Mouse (Mus musculus) embryonic facial prominence, embryonic 12.5 days (tissue): ENCODE data around the gene Plpp7. TPM values are rescaled to one million over a fixed set of nuclear protein-coding genes. Genes with fewer than 3 reads are reported as not detected.

ENCODE experiments used
- ATAC-seq: fragments of 200-750 bp; cut with Nextera tagmentation; 2 replicates; pipeline ENCODE4 v1.8.0; 2017; ENCODE audit not compliant: insufficient number of reproducible peaks, insufficient read depth, low FRiP score, low TSS enrichment
- H3K27ac ChIP-seq: fragments of 300-500 bp; sonication (generic); 2 replicates; pipeline ENCODE4 v1.5.1; 2016; ENCODE audit warnings: mild to moderate bottlenecking
- H3K27me3 ChIP-seq: fragments of 300-500 bp; sonication (generic); 2 replicates; pipeline ENCODE4 v1.6.1; 2016; ENCODE audit warnings: mild to moderate bottlenecking, moderate library complexity
- H3K36me3 ChIP-seq: fragments of 300-500 bp; sonication (generic); 2 replicates; pipeline ENCODE4 v1.6.1; 2016; ENCODE audit warnings: mild to moderate bottlenecking
- H3K4me1 ChIP-seq: fragments of 300-500 bp; sonication (generic); 2 replicates; pipeline ENCODE4 v1.6.1; 2016
- H3K4me2 ChIP-seq: fragments of 300-500 bp; sonication (generic); replicated peaks from 2 replicates; pipeline ENCODE4 v1.6.1; 2016; ENCODE audit warnings: mild to moderate bottlenecking, moderate library complexity
- H3K4me3 ChIP-seq: fragments of 300-500 bp; sonication (generic); 2 replicates; pipeline ENCODE4 v1.5.1; 2016; ENCODE audit warnings: mild to moderate bottlenecking
- H3K9ac ChIP-seq: fragments of 300-500 bp; sonication (generic); 2 replicates; pipeline ENCODE4 v1.6.1; 2016; ENCODE audit warnings: mild to moderate bottlenecking, moderate library complexity
- H3K9me3 ChIP-seq: fragments of 300-500 bp; sonication (generic); 2 replicates; pipeline ENCODE4 v1.6.1; 2016; ENCODE audit warnings: mild to moderate bottlenecking, moderate library complexity
- WGBS: fragments of 180-500 bp; shearing (Covaris S2); methylation state at CpG from one replicate; pipeline ENCODE4 v1.1.7; 2016; 5-methylcytosine and 5-hydroxymethylcytosine counted together
- polyA plus RNA-seq: library from polyadenylated mRNA; unstranded; fragments of >200 nt; fragmentation: Nextera tagmentation; extraction: Ambion mirVana; gene quantifications from 2 replicates; pipeline ENCODE4 v1.2.1, GENCODE M21; 2016

Plpp7 gene
- polyA plus RNA-seq, 1 experiment from 2014 or later = 7.3 TPM

GRCm38 (mm10) chr2:32150135-32150534 lies 54.8 kb downstream of the Plpp7 start:
- no peak for ATAC-seq
- H3K4me3 ChIP-seq = peak overlapping the region; percentile 93
- peak overlapping the region; percentile 100 for H3K27ac ChIP-seq
- WGBS = 17% methylated on average over 1 of the region's 1 CpGs
- H3K9me3 ChIP-seq = no peaks in the 10 kb centered on the region
- H3K27me3 ChIP-seq = no peaks in the 10 kb centered on the region
- H3K36me3 ChIP-seq = no peaks in the 10 kb centered on the region
- peaks cover 37% of the 10 kb centered on the region for H3K4me1 ChIP-seq
- H3K9ac ChIP-seq = peak overlapping the region; percentile 99
- peak overlapping the region; percentile 94 for H3K4me2 ChIP-seq

GRCm38 (mm10) chr2:32150562-32150923 lies 55.2 kb downstream of the Plpp7 start:
- peak; percentile 65; the same call in 1 of the 2 replicates for ATAC-seq
- peak overlapping the region; percentile 94 for H3K4me2 ChIP-seq
- no peaks in the 10 kb centered on the region for H3K9me3 ChIP-seq
- peak overlapping the region; percentile 93 for H3K4me3 ChIP-seq
- H3K4me1 ChIP-seq = peaks cover 41% of the 10 kb centered on the region
- H3K36me3 ChIP-seq = no peaks in the 10 kb centered on the region
- peak overlapping the region; percentile 99 for H3K9ac ChIP-seq
- 5% methylated on average over 7 of the region's 7 CpGs for WGBS
- H3K27ac ChIP-seq = peak overlapping the region; percentile 100
- H3K27me3 ChIP-seq = no peaks in the 10 kb centered on the region

- H3K9me3 ChIP-seq = no peaks in the 10 kb centered on the region
- H3K36me3 ChIP-seq = no peaks in the 10 kb centered on the region
- peak within 1 kb of the TSS; percentile 99 for H3K9ac ChIP-seq
- H3K27me3 ChIP-seq = no peaks in the 10 kb centered on the region
- H3K27ac ChIP-seq = peak within 1 kb of the TSS; percentile 100
- H3K4me1 ChIP-seq = peaks cover 46% of the 10 kb centered on the region
- under 1% methylated on average over 71 of the region's 117 CpGs for WGBS
- peak within 1 kb of the TSS; percentile 94 for H3K4me2 ChIP-seq
- ATAC-seq = peak; percentile 65
- peak within 1 kb of the TSS; percentile 93 for H3K4me3 ChIP-seq
Observed at GRCm38 (mm10) chr2:32150924-32151659, 55.8 kb downstream of the Plpp7 start, which contains the start of gene Prrc2b. Gene Prrc2b, plus strand, starts transcription at chr2:32151082.

GRCm38 (mm10) chr2:32151660-32152366 lies 56.5 kb downstream of the Plpp7 start:
- H3K4me2 ChIP-seq = peak overlapping the region; percentile 94
- no peaks in the 10 kb centered on the region for H3K27me3 ChIP-seq
- H3K36me3 ChIP-seq = no peaks in the 10 kb centered on the region
- under 1% methylated on average over 22 of the region's 22 CpGs for WGBS
- peak overlapping the region; percentile 99 for H3K9ac ChIP-seq
- H3K4me1 ChIP-seq = peaks cover 53% of the 10 kb centered on the region
- peak overlapping the region; percentile 100 for H3K27ac ChIP-seq
- H3K9me3 ChIP-seq = no peaks in the 10 kb centered on the region
- peak overlapping the region; percentile 93 for H3K4me3 ChIP-seq
- ATAC-seq = no peak

GRCm38 (mm10) chr2:32152367-32153034 lies 57.2 kb downstream of the Plpp7 start:
- WGBS = 18% methylated on average over 12 of the region's 12 CpGs
- Histone ChIP-seq H3K9me3 (no peaks in the 10 kb centered on the region), H3K4me1 (peaks cover 60% of the 10 kb centered on the region), H3K27me3 (no peaks in the 10 kb centered on the region), H3K4me3 (peak overlapping the region; percentile 93), H3K4me2 (peak overlapping the region; percentile 94), H3K36me3 (no peaks in the 10 kb centered on the region), H3K9ac (peak overlapping the region; percentile 99), H3K27ac (peak overlapping the region; percentile 100)
- ATAC-seq = no peak

GRCm38 (mm10) chr2:32153041-32153790 lies 57.9 kb downstream of the Plpp7 start:
- 11% methylated on average over 13 of the region's 13 CpGs for WGBS
- H3K27ac ChIP-seq = peak overlapping the region; percentile 86
- H3K4me1 ChIP-seq = peaks cover 65% of the 10 kb centered on the region
- ATAC-seq = no peak
- H3K9me3 ChIP-seq = no peaks in the 10 kb centered on the region
- peak overlapping the region; percentile 99 for H3K9ac ChIP-seq
- H3K27me3 ChIP-seq = no peaks in the 10 kb centered on the region
- H3K4me3 ChIP-seq = peak overlapping the region; percentile 93
- peak overlapping the region; percentile 94 for H3K4me2 ChIP-seq
- no peaks in the 10 kb centered on the region for H3K36me3 ChIP-seq

GRCm38 (mm10) chr2:32153791-32154119 lies 58.4 kb downstream of the Plpp7 start:
- no peak for ATAC-seq
- Histone ChIP-seq H3K4me1 (peaks cover 71% of the 10 kb centered on the region), H3K27me3 (no peaks in the 10 kb centered on the region), H3K4me2 (peak overlapping the region; percentile 94), H3K9me3 (no peaks in the 10 kb centered on the region), H3K9ac (peak overlapping the region; percentile 99), H3K36me3 (no peaks in the 10 kb centered on the region), H3K27ac (peak overlapping the region; percentile 86), H3K4me3 (peak overlapping the region; percentile 93)
- WGBS = 26% methylated on average over 4 of the region's 4 CpGs

- Histone ChIP-seq H3K4me2 (peak overlapping the region; percentile 94), H3K4me1 (peaks cover 78% of the 10 kb centered on the region), H3K9me3 (no peaks in the 10 kb centered on the region), H3K27me3 (no peaks in the 10 kb centered on the region), H3K36me3 (0 out of 2 replicates have a peak, but pooled peaks cover 1% of the 10 kb centered on the region), H3K27ac (peak overlapping the region; percentile 86), H3K9ac (peak overlapping the region; percentile 99), H3K4me3 (peak overlapping the region; percentile 93)
- WGBS = 33% methylated on average over 9 of the region's 9 CpGs
- ATAC-seq = no peak
Observed at GRCm38 (mm10) chr2:32154334-32154997, 59.1 kb downstream of the Plpp7 start.

GRCm38 (mm10) chr2:32154998-32155541 lies 59.7 kb downstream of the Plpp7 start:
- Histone ChIP-seq H3K27me3 (no peaks in the 10 kb centered on the region), H3K36me3 (peaks cover 6% of the 10 kb centered on the region), H3K27ac (no peak overlapping the region), H3K9ac (no peak overlapping the region), H3K4me2 (peak overlapping the region; percentile 94; the same call in 1 of the 2 replicates), H3K4me3 (no peak overlapping the region), H3K4me1 (peaks cover 80% of the 10 kb centered on the region), H3K9me3 (no peaks in the 10 kb centered on the region)
- 58% methylated on average over 7 of the region's 7 CpGs for WGBS
- no peak for ATAC-seq

- peaks cover 75% of the 10 kb centered on the region for H3K4me1 ChIP-seq
- 0 out of 2 replicates have a peak overlapping the region, but pooled peaks have one; percentile 78 for H3K27ac ChIP-seq
- no peak overlapping the region for H3K4me3 ChIP-seq
- no peaks in the 10 kb centered on the region for H3K27me3 ChIP-seq
- no peak overlapping the region; the same call in 1 of the 2 replicates for H3K4me2 ChIP-seq
- ATAC-seq = no peak
- 62% methylated on average over 6 of the region's 6 CpGs for WGBS
- no peak overlapping the region for H3K9ac ChIP-seq
- peaks cover 8% of the 10 kb centered on the region for H3K36me3 ChIP-seq
- no peaks in the 10 kb centered on the region for H3K9me3 ChIP-seq
Observed at GRCm38 (mm10) chr2:32155614-32156013, 60.3 kb downstream of the Plpp7 start.
